Mouse (Mus musculus): ENCODE data around the gene Nop53. TPM values are rescaled to one million over a fixed set of nuclear protein-coding genes. Genes with fewer than 3 reads are reported as not detected.

The Nop53 gene
- total RNA-seq (2021), result 100 to 1,000 TPM; 117 to 143 TPM
- 56.3 and 60.0 TPM in 2 replicates for polyA plus RNA-seq (2012; rRNA removed)
- long read RNA-seq, transcript Nop53-201 (13 exons, 3,176 nt), result major isoform, 88 of 99 reads
- long read RNA-seq, partial matches to known transcripts, result 8 of 99 reads
- long read RNA-seq, other reads (novel, unspliced or antisense), result 3 of 99 reads

GRCm38 (mm10) chr7:15945721-15946536, at the start of gene Nop53:
Gene Nop53, minus strand, starts transcription at chr7:15946074.
- intact Hi-C loops (cut with DNase I), result loop anchor here (1.0 to 10.0 kb wide), 2 partner anchors 9 to 339 kb away; partner anchors contain the start of gene Ccdc9
- Histone ChIP-seq H3K27me3 (ENCODE audit: control insufficient read depth, insufficient read depth, low read length) (no peaks in the 10 kb centered on the region), H3K36me3 (ENCODE audit: control insufficient read depth, insufficient read depth, low read length) (peaks cover 18% of the 10 kb centered on the region), H3K4me3 (peak within 1 kb of the TSS; percentile 94), H3K79me2 (replicated peaks; ENCODE audit: control insufficient read depth, insufficient read depth, low read length) (no peaks in the 10 kb centered on the region; the same call in none of the 2 replicates), H3K4me1 (ENCODE audit: control insufficient read depth, insufficient read depth, low read length) (peaks cover 17% of the 10 kb centered on the region), H3K9ac (ENCODE audit: low read depth, low read length) (peak within 1 kb of the TSS; percentile 76), H3K27ac (peak within 1 kb of the TSS; percentile 98)
- TF ChIP-seq EP300 (IDR thresholded peaks at IDR 0.05; ENCODE audit: insufficient read depth, low read depth, low read length) (0 out of 2 replicates have a peak, but pooled peaks have one; percentile 23), POLR2A (IDR thresholded peaks at IDR 0.05; ENCODE audit: insufficient read depth, low read depth, low read length) (peak; percentile 85), CTCF (IDR thresholded peaks at IDR 0.05) (no peak)
- 2% methylated on average over 59 of the region's 59 CpGs for WGBS
- peak; percentile 94 to 95 for DNase-seq

DNA sequence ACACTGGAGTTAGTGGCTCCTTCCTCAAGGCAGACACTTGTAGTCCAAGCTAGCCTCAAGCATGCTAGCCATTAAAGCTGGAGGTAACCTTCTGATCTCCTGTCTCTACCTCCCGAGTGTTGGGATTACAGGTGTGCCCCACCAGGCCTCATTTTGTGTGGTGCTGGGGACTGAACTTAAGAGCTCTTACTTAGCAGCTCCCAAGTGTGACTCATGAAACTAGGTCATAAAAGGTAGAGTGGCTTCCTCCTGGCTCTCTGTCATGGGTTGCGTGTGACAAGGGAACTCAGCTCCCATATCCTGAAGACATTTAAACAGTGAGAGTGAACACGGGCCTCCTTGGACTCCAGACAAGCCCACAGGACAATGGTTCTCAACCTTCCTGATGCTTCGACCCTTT, 47.9 kb upstream of the Nop53 start:
- intact Hi-C loops (cut with DNase I), result no loop called here
- no peaks in the 10 kb centered on the region for H3K79me2 ChIP-seq (replicated peaks; ENCODE audit: control insufficient read depth, insufficient read depth, low read length)
- H3K27ac ChIP-seq, result no peak overlapping the region
- TF ChIP-seq EP300 (IDR thresholded peaks at IDR 0.05; ENCODE audit: insufficient read depth, low read depth, low read length) (no peak), CTCF (IDR thresholded peaks at IDR 0.05) (no peak), POLR2A (IDR thresholded peaks at IDR 0.05; ENCODE audit: insufficient read depth, low read depth, low read length) (no peak)
- H3K4me3 ChIP-seq, result no peak overlapping the region
- H3K27me3 ChIP-seq (ENCODE audit: control insufficient read depth, insufficient read depth, low read length), result no peaks in the 10 kb centered on the region
- no peaks in the 10 kb centered on the region for H3K4me1 ChIP-seq (ENCODE audit: control insufficient read depth, insufficient read depth, low read length)
- H3K36me3 ChIP-seq (ENCODE audit: control insufficient read depth, insufficient read depth, low read length), result no peaks in the 10 kb centered on the region
- DNase-seq, result no peak
- WGBS, result 78% methylated on average over 4 of the region's 4 CpGs
- no peak overlapping the region for H3K9ac ChIP-seq (ENCODE audit: low read depth, low read length)

DNA sequence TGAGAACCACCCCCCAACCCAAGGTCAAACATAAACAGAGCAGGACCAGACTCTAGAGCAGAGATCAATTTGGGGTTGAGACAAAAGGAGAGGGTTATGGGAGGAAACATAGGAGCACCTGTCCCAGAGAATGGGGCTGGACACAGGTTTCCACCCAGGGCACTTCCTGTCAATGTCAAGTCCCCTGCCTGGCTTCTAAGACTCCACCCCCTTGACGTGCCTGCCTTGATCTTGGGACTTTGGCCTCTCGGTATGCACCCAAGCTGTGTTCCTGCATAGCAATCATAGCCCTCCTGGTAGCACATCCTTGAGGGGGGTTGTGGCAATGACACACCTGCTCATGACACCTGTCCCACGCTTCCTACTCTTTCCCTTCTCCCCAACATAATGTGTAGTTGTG, 47.3 kb upstream of the Nop53 start:
- Histone ChIP-seq H3K27me3 (ENCODE audit: control insufficient read depth, insufficient read depth, low read length) (no peaks in the 10 kb centered on the region), H3K9ac (ENCODE audit: low read depth, low read length) (no peak overlapping the region), H3K4me3 (no peak overlapping the region), H3K79me2 (replicated peaks; ENCODE audit: control insufficient read depth, insufficient read depth, low read length) (no peaks in the 10 kb centered on the region), H3K36me3 (ENCODE audit: control insufficient read depth, insufficient read depth, low read length) (no peaks in the 10 kb centered on the region), H3K27ac (no peak overlapping the region), H3K4me1 (ENCODE audit: control insufficient read depth, insufficient read depth, low read length) (no peaks in the 10 kb centered on the region)
- intact Hi-C loops (cut with DNase I), result no loop called here
- TF ChIP-seq CTCF (IDR thresholded peaks at IDR 0.05) (no peak), POLR2A (IDR thresholded peaks at IDR 0.05; ENCODE audit: insufficient read depth, low read depth, low read length) (no peak), EP300 (IDR thresholded peaks at IDR 0.05; ENCODE audit: insufficient read depth, low read depth, low read length) (no peak)
- DNase-seq, result no peak
- WGBS, result 76% methylated on average over 3 of the region's 3 CpGs

- 94% methylated on average over 3 of the region's 3 CpGs for WGBS
- Histone ChIP-seq H3K9ac (ENCODE audit: low read depth, low read length) (no peak overlapping the region), H3K4me3 (no peak overlapping the region), H3K4me1 (ENCODE audit: control insufficient read depth, insufficient read depth, low read length) (no peaks in the 10 kb centered on the region), H3K27ac (no peak overlapping the region), H3K27me3 (ENCODE audit: control insufficient read depth, insufficient read depth, low read length) (no peaks in the 10 kb centered on the region), H3K79me2 (replicated peaks; ENCODE audit: control insufficient read depth, insufficient read depth, low read length) (peaks cover under 1% of the 10 kb centered on the region; the same call in 1 of the 2 replicates), H3K36me3 (ENCODE audit: control insufficient read depth, insufficient read depth, low read length) (no peaks in the 10 kb centered on the region)
- DNase-seq, result no peak
- intact Hi-C loops (cut with DNase I), result no loop called here
- TF ChIP-seq POLR2A (IDR thresholded peaks at IDR 0.05; ENCODE audit: insufficient read depth, low read depth, low read length), result no peak
- no peak for TF ChIP-seq EP300 (IDR thresholded peaks at IDR 0.05; ENCODE audit: insufficient read depth, low read depth, low read length)
- TF ChIP-seq CTCF (IDR thresholded peaks at IDR 0.05), result no peak
Measured at GRCm38 (mm10) chr7:15991764-15992163, 45.9 kb upstream of the Nop53 start.

- peaks cover 2% of the 10 kb centered on the region; the same call in 1 of the 2 replicates for H3K79me2 ChIP-seq (replicated peaks; ENCODE audit: control insufficient read depth, insufficient read depth, low read length)
- H3K27ac ChIP-seq, result no peak overlapping the region
- H3K4me3 ChIP-seq, result no peak overlapping the region
- no peaks in the 10 kb centered on the region for H3K27me3 ChIP-seq (ENCODE audit: control insufficient read depth, insufficient read depth, low read length)
- H3K9ac ChIP-seq (ENCODE audit: low read depth, low read length), result no peak overlapping the region
- TF ChIP-seq CTCF (IDR thresholded peaks at IDR 0.05) (no peak), POLR2A (IDR thresholded peaks at IDR 0.05; ENCODE audit: insufficient read depth, low read depth, low read length) (no peak), EP300 (IDR thresholded peaks at IDR 0.05; ENCODE audit: insufficient read depth, low read depth, low read length) (no peak)
- DNase-seq, result no peak
- WGBS, result 82% methylated on average over 16 of the region's 16 CpGs
- H3K36me3 ChIP-seq (ENCODE audit: control insufficient read depth, insufficient read depth, low read length), result no peaks in the 10 kb centered on the region
- intact Hi-C loops (cut with DNase I), result loop anchor here (2.0 kb wide), 1 partner anchor 13 kb away; no protein-coding TSS in a partner anchor
- no peaks in the 10 kb centered on the region; the same call in 1 of the 2 replicates for H3K4me1 ChIP-seq (ENCODE audit: control insufficient read depth, insufficient read depth, low read length)
Measured at GRCm38 (mm10) chr7:15987661-15988356, 41.9 kb upstream of the Nop53 start.

Measured in heart, adult 2 months (tissue).